Mouse (Mus musculus) hindlimb bud, embryonic 11.5 days (tissue): ENCODE data around the gene Slc2a6.

ENCODE experiments used
- DNase-seq: peaks from one replicate; pipeline ENCODE4 v3.0.0-alpha.2; 2012; ENCODE audit warnings: low read depth, low spot score; ENCODE audit errors: extremely low spot score

Gene Slc2a6

DNA sequence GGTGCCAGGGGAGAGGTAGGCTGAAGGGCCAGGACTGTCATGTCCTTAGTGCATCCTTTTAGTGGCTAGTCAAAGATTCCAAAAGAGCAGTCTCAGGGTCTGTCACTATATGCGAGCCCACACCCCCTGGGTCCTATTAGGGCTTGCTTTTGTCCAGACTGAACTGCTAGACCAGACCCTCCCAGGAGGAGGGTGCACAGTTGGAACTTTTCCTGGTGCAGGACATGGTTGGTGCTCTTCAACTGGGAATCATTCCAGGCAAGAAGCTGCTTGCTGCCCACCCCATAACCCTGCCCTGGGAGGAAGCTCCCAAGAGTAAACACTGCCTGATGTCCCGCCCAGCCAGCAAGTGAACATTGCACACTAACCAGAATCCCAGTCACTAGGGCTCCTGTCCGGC lies 54.7 kb downstream of the Slc2a6 start, which contains the start of gene Adamts13:
Gene Adamts13 (plus strand): TSS at position 301 of the 400 bp plus-strand sequence.
- DNase-seq = no peak
